Mouse (Mus musculus) lung, adult 2 months (tissue): ENCODE measurements around the gene Tsacc.
"Not testable (repeated sequence)": the region's sequence is repeated elsewhere in the genome, so short reads cannot be mapped to it uniquely, and the experiment has no call there.

Experiments used
- CTCF ChIP-seq: fragments of 200-500 bp; IDR thresholded peaks from 2 replicates; pipeline ENCODE4 v1.5.1; 2011; ENCODE audit warnings: mild to moderate bottlenecking, low read length, control low read depth; ENCODE audit not compliant: insufficient read depth
- POLR2A ChIP-seq: fragments of 200-500 bp; IDR thresholded peaks from 2 replicates; pipeline ENCODE4 v1.6.1; 2011; ENCODE audit warnings: low read depth, mild to moderate bottlenecking, control low read depth, low read length, borderline replicate concordance; ENCODE audit errors: extremely low read depth

- not testable (repeated sequence) for TF ChIP-seq CTCF, POLR2A
Measured at GRCm38 (mm10) chr3:88285565-88285895, 11.3 kb downstream of the Tsacc start.
